Comparison of ENCODE assay signal across 24 mouse cellular contexts in the genomic region with DNA sequence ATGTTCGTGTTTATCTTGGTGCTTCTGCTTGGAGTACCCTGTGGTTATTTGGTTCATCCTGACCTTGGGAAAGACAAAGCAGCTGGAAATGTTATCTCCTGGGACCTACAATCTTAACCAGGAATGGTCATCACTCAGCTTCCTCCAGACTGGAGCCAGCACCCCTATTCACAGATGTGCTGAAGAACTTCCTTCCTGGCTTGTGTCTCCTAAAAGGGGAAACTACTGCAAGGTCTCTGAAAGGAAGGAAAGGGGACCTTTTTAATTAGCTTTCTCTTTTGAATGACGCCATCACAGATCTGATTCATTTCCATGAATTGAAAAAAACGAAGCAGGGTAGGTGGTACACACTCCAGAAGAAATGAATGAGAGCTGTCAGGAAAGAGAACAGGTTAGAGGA.
DNase-seq lines count a peak whose midpoint lies in the region; ATAC-seq and TF ChIP-seq lines count a peak whose summit lies in the region.
"Had no signal": no experiment of that assay in that cellular context is flagged by ENCODE, and none has a peak within 500 bp of the region (broad histone marks: within the 10 kb centered on the region; RNA-seq: fewer than 3 reads in every experiment).

No protein-coding gene starts in this region.

- intact Hi-C loops in heart, postnatal 25 days (cut with DNase I) = loop anchor here (5.0 kb wide), 1 partner anchor 242 kb away; no protein-coding TSS in a partner anchor

- H3K27me3 ChIP-seq in kidney, embryonic 15.5 days = no peaks in the 10 kb centered on the region
- no peaks in the 10 kb centered on the region for H3K27me3 ChIP-seq in lung, postnatal 0 days (replicated peaks; ENCODE audit: insufficient read depth, low read length)
- H3K27me3 ChIP-seq: heart, embryonic 13.5 days; intestine, embryonic 15.5 days; liver, embryonic 12.5 days; lung, embryonic 15.5 days; midbrain, embryonic 15.5 days; neural tube, embryonic 13.5 days had no signal

- H3K4me3 ChIP-seq in kidney, embryonic 15.5 days (replicated peaks) = no peak overlapping the region
- no peak overlapping the region for H3K4me3 ChIP-seq in lung, postnatal 0 days (ENCODE audit: low read depth, low read length)
- H3K4me3 ChIP-seq: heart, embryonic 13.5 days; hindbrain, embryonic 10.5 days; intestine, embryonic 15.5 days; limb, embryonic 10.5 days; liver, embryonic 12.5 days; lung, embryonic 15.5 days; midbrain, embryonic 15.5 days; neural tube, embryonic 13.5 days had no signal

- peak; percentile 24 for DNase-seq in adrenal gland, adult 2 months
- no peak for DNase-seq in adrenal gland, postnatal 25 days
- peak; percentile 17 to 69 for DNase-seq in heart, adult 9 months (ENCODE audit: low spot score in 2 of 2)
- no peak for DNase-seq in heart, postnatal 25 days (ENCODE audit: low spot score)
- DNase-seq in kidney, adult 9 months = peak; percentile 30
- DNase-seq in lung, postnatal 0 days (ENCODE audit: low spot score) = peak; percentile 34
- no peak for DNase-seq in lung, adult 18-20 months
- DNase-seq: cerebellum, adult 11 months; cerebellum, postnatal 10 days; forebrain, postnatal 0 days; gastrocnemius, postnatal 25 days; retina, postnatal 1 day; thymus, postnatal 14 days had no signal

- H3K4me2 ChIP-seq in kidney, embryonic 15.5 days = no peak overlapping the region
- no peak overlapping the region for H3K4me2 ChIP-seq in lung, postnatal 0 days (replicated peaks; ENCODE audit: low read depth, low read length)
- H3K4me2 ChIP-seq: heart, embryonic 13.5 days; intestine, embryonic 15.5 days; liver, embryonic 12.5 days; lung, embryonic 15.5 days; midbrain, embryonic 15.5 days; neural tube, embryonic 13.5 days had no signal

- TF ChIP-seq EP300 in lung, postnatal 0 days (IDR thresholded peaks at IDR 0.05) = peak; percentile 45

- H3K9me3 ChIP-seq in kidney, embryonic 15.5 days (replicated peaks) = no peaks in the 10 kb centered on the region
- H3K9me3 ChIP-seq in lung, postnatal 0 days (ENCODE audit: low read length) = no peaks in the 10 kb centered on the region
- H3K9me3 ChIP-seq: heart, embryonic 13.5 days; hindbrain, embryonic 10.5 days; intestine, embryonic 15.5 days; limb, embryonic 10.5 days; liver, embryonic 12.5 days; lung, embryonic 15.5 days; midbrain, embryonic 15.5 days; neural tube, embryonic 13.5 days had no signal

- 76% methylated on average over 3 of the region's 3 CpGs for WGBS in kidney, embryonic 15.5 days
- WGBS in lung, postnatal 0 days = 58% methylated on average over 3 of the region's 3 CpGs

- no peak overlapping the region for H3K27ac ChIP-seq in kidney, embryonic 15.5 days
- H3K27ac ChIP-seq in lung, postnatal 0 days (ENCODE audit: low read length) = no peak overlapping the region
- H3K27ac ChIP-seq: heart, embryonic 13.5 days; hindbrain, embryonic 10.5 days; intestine, embryonic 15.5 days; limb, embryonic 10.5 days; liver, embryonic 12.5 days; lung, embryonic 15.5 days; macrophage; midbrain, embryonic 15.5 days; neural tube, embryonic 13.5 days had no signal

- peaks cover 13% of the 10 kb centered on the region for H3K4me1 ChIP-seq in kidney, embryonic 15.5 days
- H3K4me1 ChIP-seq in lung, postnatal 0 days (ENCODE audit: insufficient read depth, low read depth, low read length) = no peaks in the 10 kb centered on the region
- H3K4me1 ChIP-seq: intestine, embryonic 15.5 days; liver, embryonic 12.5 days had no signal

- ATAC-seq in kidney, embryonic 15.5 days (replicated peaks; ENCODE audit: low FRiP score) = no peak
- peak; percentile 28; the same call in 1 of the 2 replicates for ATAC-seq in lung, postnatal 0 days
- ATAC-seq: forebrain, postnatal 0 days; hindbrain, embryonic 16.5 days; intestine, embryonic 15.5 days; liver, embryonic 12.5 days; midbrain, embryonic 15.5 days had no signal

- no peaks in the 10 kb centered on the region for H3K36me3 ChIP-seq in kidney, embryonic 15.5 days
- no peaks in the 10 kb centered on the region for H3K36me3 ChIP-seq in lung, postnatal 0 days (ENCODE audit: insufficient read depth, low read length)
- H3K36me3 ChIP-seq: heart, embryonic 13.5 days; hindbrain, embryonic 10.5 days; intestine, embryonic 15.5 days; limb, embryonic 10.5 days; liver, embryonic 12.5 days; lung, embryonic 15.5 days; midbrain, embryonic 15.5 days; neural tube, embryonic 13.5 days had no signal

- H3K9ac ChIP-seq in kidney, embryonic 15.5 days = no peak overlapping the region
- no peak overlapping the region for H3K9ac ChIP-seq in lung, postnatal 0 days (replicated peaks; ENCODE audit: low read depth)
- H3K9ac ChIP-seq: forebrain, postnatal 0 days; heart, embryonic 13.5 days; intestine, embryonic 15.5 days; liver, embryonic 12.5 days; lung, embryonic 15.5 days; midbrain, embryonic 15.5 days; neural tube, embryonic 13.5 days had no signal

- TF ChIP-seq CTCF in lung, postnatal 0 days (IDR thresholded peaks at IDR 0.05) = no peak

Comparison
In these comparisons a context has a peak if more than half of its experiments do, and no peak if none do; other contexts are left out.
1. DNase-seq: peak in adrenal gland, adult 2 months (single experiment), heart, adult 9 months (2 of 2), kidney, adult 9 months (single experiment) and lung, postnatal 0 days (single experiment); none in adrenal gland, postnatal 25 days (single experiment), heart, postnatal 25 days (single experiment) and lung, adult 18-20 months (0 of 2).